Mouse (Mus musculus) G1E-ER4 (cell line): ENCODE data around the gene Rps19. TPM values are rescaled to one million over a fixed set of nuclear protein-coding genes. Genes with fewer than 3 reads are reported as not detected.

Experiments used
- GATA1 ChIP-seq: IDR thresholded peaks from one replicate; pipeline ENCODE4 v1.8.0; 2012; ENCODE audit warnings: low read length, inconsistent platforms
- polyA plus RNA-seq: library from polyadenylated mRNA; stranded (reverse); fragments of >175 nt; gene quantifications from 2 replicates; pipeline ENCODE4 v1.2.3, GENCODE M21; 2012

Gene Rps19
- polyA plus RNA-seq, 1 experiment: 5,872 TPM

DNA sequence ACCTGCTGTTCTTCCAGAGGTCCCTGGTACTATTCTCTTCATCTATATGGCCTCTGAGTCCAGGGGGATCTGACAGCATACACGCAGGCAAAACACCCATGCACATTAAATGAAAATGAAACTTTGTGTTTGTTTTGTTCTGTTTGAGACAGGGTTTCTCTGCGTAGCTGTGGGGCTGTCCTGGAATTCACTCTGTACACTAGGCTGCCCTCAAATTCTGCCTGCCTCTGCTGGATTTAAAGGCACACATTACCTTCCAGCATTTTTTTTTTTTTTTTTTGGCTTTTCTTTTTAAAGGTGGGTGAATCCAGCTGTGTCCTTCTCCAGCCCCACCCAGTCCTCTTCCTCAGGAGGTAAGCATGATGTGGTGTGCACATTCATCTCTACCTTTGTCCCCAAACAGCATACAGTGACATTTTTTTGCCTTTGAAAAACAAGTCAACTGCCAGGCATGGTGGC lies 8.0 kb downstream of the Rps19 start:
- TF ChIP-seq GATA1: no peak

DNA sequence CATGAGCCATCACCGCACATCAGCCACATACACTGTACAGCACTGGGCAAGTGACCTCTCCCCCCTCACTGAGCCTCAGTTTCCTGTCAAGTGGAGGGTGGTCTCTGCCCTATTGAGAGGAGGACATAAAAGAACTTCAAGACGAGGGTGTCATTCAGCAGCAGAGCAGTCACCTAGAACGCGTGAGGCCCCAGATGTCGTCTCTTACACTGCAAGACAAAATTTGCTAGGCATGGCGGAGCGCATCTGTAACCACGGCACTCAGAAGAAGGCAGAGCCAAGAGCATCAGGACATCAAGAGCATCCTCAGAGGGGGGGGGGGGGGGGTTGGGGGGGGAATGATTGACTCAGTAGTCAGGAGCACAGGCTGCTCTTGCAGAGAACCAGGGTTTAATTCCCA lies 12.1 kb downstream of the Rps19 start:
- no peak for TF ChIP-seq GATA1

GRCm38 (mm10) chr7:24897224-24897623 lies 13.1 kb downstream of the Rps19 start, which contains the start of gene Cd79a:
TSS of gene Cd79a (plus strand) at chr7:24897381.
- TF ChIP-seq GATA1: no peak

- TF ChIP-seq GATA1: no peak
These were observed 13.8 kb downstream of the Rps19 start for GRCm38 (mm10) chr7:24897959-24898358.

- TF ChIP-seq GATA1: no peak
These were observed 16.9 kb downstream of the Rps19 start for GRCm38 (mm10) chr7:24901114-24901513.

- TF ChIP-seq GATA1: no peak
These were observed 17.7 kb downstream of the Rps19 start for GRCm38 (mm10) chr7:24901842-24902241.

DNA sequence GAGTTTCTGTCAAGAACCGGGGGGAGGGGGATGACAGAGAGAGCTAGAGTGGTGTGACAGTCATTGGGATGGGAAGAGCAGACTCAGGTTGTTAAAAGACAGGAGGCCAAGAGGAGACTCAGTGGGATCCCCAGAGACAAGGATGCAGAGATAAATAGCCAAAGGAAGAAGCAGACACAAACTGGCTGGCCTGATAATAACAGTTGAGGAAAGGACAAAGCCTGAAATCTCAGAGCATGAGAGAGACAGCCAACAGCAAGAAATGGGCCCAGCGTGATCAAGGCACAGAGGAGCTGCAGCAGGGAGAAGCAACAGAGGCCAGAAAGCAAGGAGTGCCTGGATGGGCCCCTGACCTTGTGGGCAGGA lies 18.1 kb downstream of the Rps19 start:
- TF ChIP-seq GATA1: no peak

DNA sequence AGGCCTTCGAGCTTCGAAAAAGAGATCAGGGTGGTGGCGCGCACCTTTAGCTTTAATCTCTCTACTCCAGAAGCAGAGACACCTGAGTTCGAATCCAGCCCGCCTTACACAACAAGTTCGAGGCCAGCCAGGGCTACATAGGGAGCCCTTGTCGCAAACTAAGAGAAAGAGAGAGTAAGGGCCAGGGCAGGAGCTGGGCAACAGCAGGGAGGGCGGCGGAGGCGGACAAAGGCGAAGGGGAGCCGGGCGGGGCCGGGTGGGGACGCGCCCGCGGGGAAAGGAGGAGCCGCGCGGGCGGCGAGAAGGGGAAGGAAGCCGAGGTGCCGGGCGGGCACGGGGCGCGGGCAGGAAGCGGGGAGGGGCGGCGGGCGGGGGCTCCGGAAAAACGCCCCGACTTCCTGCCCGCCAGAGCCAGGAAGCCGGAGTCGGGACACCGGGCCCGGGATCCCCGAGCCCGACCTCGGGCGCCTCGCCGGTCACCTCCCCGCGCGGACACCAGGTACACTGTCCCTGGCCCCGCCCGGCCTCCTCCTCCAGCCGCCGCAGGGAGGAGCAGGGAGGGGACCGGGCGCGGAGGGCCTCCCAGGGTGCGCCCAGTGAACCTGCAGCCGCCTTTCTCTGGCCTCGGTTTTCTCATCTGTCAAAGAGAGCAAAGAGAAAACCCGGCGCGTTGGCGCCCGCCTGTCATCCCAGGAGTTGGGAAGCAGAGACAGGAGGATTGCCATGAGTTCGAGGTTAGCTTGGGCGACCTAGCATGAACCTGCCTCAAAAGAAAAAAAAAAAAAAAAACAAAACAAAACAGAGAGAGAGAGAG lies 18.7 kb downstream of the Rps19 start, which contains the start of gene Arhgef1:
TSS of gene Arhgef1 (plus strand) at position 283 of the 814 bp plus-strand sequence.
- no peak for TF ChIP-seq GATA1

- no peak for TF ChIP-seq GATA1
These were observed 19.3 kb downstream of the Rps19 start for GRCm38 (mm10) chr7:24903444-24903825.

- no peak for TF ChIP-seq GATA1
These were observed 19.9 kb downstream of the Rps19 start for GRCm38 (mm10) chr7:24904070-24904483.

GRCm38 (mm10) chr7:24904936-24905335 lies 20.8 kb downstream of the Rps19 start:
- no peak for TF ChIP-seq GATA1

GRCm38 (mm10) chr7:24906551-24906950 lies 22.4 kb downstream of the Rps19 start:
- TF ChIP-seq GATA1: no peak

DNA sequence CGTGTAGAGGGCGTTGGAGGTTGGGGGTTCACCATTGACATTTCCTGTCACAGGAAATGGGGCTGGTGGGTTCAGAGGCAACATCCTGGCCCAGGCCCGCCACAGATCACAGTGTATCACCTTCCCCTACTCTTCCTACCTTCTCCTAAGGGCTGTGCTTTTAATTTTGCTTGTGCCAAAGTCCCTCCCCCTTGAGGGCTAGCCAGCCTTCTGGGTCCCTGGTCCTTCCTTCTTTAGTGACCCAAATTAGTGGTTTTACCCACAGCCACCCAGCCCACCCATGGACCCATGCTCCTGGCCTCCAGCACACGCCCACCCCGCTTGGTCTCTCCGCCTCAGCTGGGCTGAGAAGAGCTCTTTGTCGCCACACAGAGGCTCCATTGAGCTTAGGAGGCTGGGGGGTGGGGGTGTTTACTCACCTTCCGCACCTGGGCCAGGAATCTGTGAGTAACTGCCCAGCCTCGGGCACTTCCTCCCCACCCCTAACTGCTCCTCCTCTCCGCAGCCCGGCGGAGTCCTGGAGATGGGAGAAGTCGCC lies 23.1 kb downstream of the Rps19 start:
- no peak for TF ChIP-seq GATA1

GRCm38 (mm10) chr7:24912480-24912879 lies 28.3 kb downstream of the Rps19 start:
- TF ChIP-seq GATA1: no peak

GRCm38 (mm10) chr7:24918763-24919323 lies 34.7 kb downstream of the Rps19 start:
- no peak for TF ChIP-seq GATA1

- TF ChIP-seq GATA1: no peak
These were observed 35.6 kb downstream of the Rps19 start for GRCm38 (mm10) chr7:24919728-24920127.

GRCm38 (mm10) chr7:24930475-24930874 lies 46.3 kb downstream of the Rps19 start:
- no peak for TF ChIP-seq GATA1

DNA sequence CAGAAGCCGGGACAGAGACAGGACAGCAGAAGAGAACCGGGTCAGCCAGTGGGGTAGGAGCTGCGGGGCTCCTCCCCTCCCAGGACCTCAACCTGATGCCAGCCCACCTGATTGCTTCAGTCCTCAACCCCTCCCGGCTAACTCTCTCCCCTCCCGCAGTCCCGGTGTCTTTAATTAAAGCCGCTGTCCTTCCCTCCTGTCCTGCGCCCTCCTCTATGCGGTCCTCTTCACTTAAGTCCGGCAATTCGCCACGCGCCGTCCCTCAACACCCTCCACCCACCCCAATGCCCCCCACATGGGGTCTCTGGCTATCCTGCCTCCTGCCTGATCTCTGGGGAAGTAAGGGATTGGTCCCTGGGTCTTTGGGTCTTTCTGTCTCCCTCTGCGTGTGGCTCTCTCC lies 47.5 kb downstream of the Rps19 start:
- no peak for TF ChIP-seq GATA1

Other genes starting within 250 kb of the Rps19 start
- not detected in 2 replicates for gene Lypd3, start 247.8 kb upstream of the Rps19 start, polyA plus RNA-seq
- not detected in 2 replicates for gene Tex101, start 207.7 kb upstream of the Rps19 start, polyA plus RNA-seq
- not detected in 2 replicates for gene BC049730, start 175.1 kb upstream of the Rps19 start, polyA plus RNA-seq
- not detected in 2 replicates for gene Gm4763, start 157.5 kb upstream of the Rps19 start, polyA plus RNA-seq
- gene Cd177, start 124.1 kb upstream of the Rps19 start, polyA plus RNA-seq: 0.04 and 0.10 TPM in 2 replicates
- not detected in 2 replicates for gene Ceacam10, start 107.2 kb upstream of the Rps19 start, polyA plus RNA-seq
- gene Gm9844, start 22.2 kb upstream of the Rps19 start, polyA plus RNA-seq: 0.15 and 0.21 TPM in 2 replicates
- not detected in 2 replicates for gene Lypd4, start 14.4 kb upstream of the Rps19 start, polyA plus RNA-seq
- not detected in 2 replicates for gene Dmrtc2, start 14.3 kb upstream of the Rps19 start, polyA plus RNA-seq
- 0.04 and 0.05 TPM in 2 replicates for gene Cd79a, start 13.0 kb downstream of the Rps19 start, polyA plus RNA-seq
- gene Arhgef1, start 18.5 kb downstream of the Rps19 start, polyA plus RNA-seq: 464 and 499 TPM in 2 replicates
- gene Gm4881, start 60.1 kb downstream of the Rps19 start, polyA plus RNA-seq: not detected in 2 replicates
- 164 and 218 TPM in 2 replicates for gene Rabac1, start 88.4 kb downstream of the Rps19 start, polyA plus RNA-seq
- gene Atp1a3, start 121.6 kb downstream of the Rps19 start, polyA plus RNA-seq: 0.05 and 0.12 TPM in 2 replicates
- 137 and 175 TPM in 2 replicates for gene Grik5, start 188.0 kb downstream of the Rps19 start, polyA plus RNA-seq
- gene Zfp574, start 188.2 kb downstream of the Rps19 start, polyA plus RNA-seq: 70.8 and 77.5 TPM in 2 replicates